Mouse (Mus musculus) gastrocnemius, postnatal 25 days (tissue): ENCODE results near the gene Zc3h15. TPM values are rescaled to one million over a fixed set of nuclear protein-coding genes. Genes with fewer than 3 reads are reported as not detected.

Experiments
- DNase-seq: peaks from one replicate; pipeline ENCODE4 v3.0.0; 2022
- total RNA-seq, 2 experiments: library from RNA; stranded (reverse); gene quantifications; 1 replicate in 1 of 2; 2 replicates in 1 of 2; pipeline ENCODE4 v1.2.3; 2021

Zc3h15 gene
- total RNA-seq, 2 experiments from 2014 or later: 50.4 to 57.5 TPM

DNA sequence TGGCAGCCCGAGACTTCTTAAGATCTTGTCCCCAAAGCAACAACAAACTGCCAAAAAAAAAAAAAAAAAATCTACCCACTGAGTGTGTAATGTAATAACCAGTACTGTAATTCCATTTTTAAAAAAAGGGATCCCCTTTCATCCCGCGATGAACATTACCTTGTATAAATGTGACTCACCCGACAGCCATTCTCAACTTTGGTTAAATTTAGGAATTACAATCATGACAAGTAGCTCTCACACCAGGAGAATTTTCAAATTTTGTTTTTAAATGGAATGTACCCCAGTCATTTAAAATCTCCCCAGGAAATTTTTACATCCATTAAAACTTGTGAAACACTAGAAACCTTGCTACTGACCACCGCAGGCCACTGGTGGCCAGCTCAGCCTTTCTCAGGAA, 69.7 kb downstream of the Zc3h15 start:
- no peak for DNase-seq

Other genes starting within 250 kb of the Zc3h15 start
- 10 to 100 TPM; 44.2 to 45.6 TPM for gene Itgav, start 80.0 kb downstream of the Zc3h15 start, total RNA-seq
- 1 to 10 TPM; 1.2 to 3.1 TPM for gene Fam171b, start 168.2 kb downstream of the Zc3h15 start, total RNA-seq